Mouse (Mus musculus) common myeloid progenitor, adult 5-6 weeks (primary cell): ENCODE measurements around the gene Foxd2. TPM values are rescaled to one million over a fixed set of nuclear protein-coding genes. Genes with fewer than 3 reads are reported as not detected.

Source experiments
- ATAC-seq: replicated peaks from 2 replicates; pipeline ENCODE4 v1.8.0; 2016; ENCODE audit warnings: low read depth, mild to moderate bottlenecking, moderate TSS enrichment, inconsistent platforms; ENCODE audit not compliant: poor library complexity, severe bottlenecking
- total RNA-seq: library from RNA; stranded (forward); fragments of 200-1000, 187-1606 nt; gene quantifications from 2 replicates; pipeline ENCODE4 v1.2.3, GENCODE M21; 2017

Foxd2 gene
- total RNA-seq, result 0.09 and 1.3 TPM in 2 replicates

DNA sequence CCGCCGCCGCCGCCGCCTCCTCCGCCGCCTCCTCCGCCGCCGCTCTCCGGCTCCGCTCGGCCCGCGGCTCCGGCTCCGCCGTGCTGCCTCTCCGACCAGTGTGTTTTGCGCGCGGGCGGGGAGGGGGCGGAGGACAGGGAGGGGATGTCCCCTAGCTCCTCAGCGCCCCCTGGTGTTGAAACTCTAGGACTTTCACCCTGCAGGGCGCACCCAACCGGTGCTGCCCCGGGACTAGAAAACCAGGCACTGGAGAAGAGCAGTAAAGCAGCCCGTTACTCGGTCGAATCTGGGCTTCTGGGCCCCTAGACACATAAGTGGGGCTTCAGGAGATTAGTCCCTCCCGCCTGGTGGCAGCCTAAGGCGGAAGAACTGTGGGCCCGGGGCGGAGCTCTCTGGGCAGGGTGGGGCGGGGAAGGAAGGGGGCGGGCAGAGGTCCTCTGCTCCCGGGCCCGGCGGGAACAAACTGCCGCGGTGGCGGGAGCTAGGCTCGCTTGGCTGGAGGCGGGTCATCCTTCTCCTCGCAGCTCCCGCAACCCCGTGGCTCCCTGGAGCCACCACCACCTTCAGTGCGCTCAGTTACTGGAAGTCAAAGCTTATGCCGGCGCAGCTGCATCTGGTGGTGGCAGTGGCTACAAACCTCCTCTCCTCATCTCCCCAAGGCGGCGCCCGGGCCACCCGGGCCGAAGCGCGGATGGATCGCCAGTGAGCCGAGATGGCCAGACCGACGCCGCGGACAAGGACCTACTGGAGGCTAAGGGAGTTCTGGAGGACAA, at the start of gene Foxd2:
TSS of gene Foxd2 (minus strand) at position 45 of the 773 bp plus-strand sequence.
- ATAC-seq, result peak; percentile 72

- no peak for ATAC-seq
Observed at GRCm38 (mm10) chr4:114958231-114958630, 49.6 kb upstream of the Foxd2 start.

- no peak for ATAC-seq
Observed at GRCm38 (mm10) chr4:114957403-114957802, 48.7 kb upstream of the Foxd2 start.

GRCm38 (mm10) chr4:114953172-114953571, 44.5 kb upstream of the Foxd2 start:
- ATAC-seq, result no peak

- ATAC-seq, result no peak
Observed at GRCm38 (mm10) chr4:114947852-114948481, 39.3 kb upstream of the Foxd2 start.

GRCm38 (mm10) chr4:114947395-114947794, 38.7 kb upstream of the Foxd2 start:
- peak; percentile 99 for ATAC-seq

DNA sequence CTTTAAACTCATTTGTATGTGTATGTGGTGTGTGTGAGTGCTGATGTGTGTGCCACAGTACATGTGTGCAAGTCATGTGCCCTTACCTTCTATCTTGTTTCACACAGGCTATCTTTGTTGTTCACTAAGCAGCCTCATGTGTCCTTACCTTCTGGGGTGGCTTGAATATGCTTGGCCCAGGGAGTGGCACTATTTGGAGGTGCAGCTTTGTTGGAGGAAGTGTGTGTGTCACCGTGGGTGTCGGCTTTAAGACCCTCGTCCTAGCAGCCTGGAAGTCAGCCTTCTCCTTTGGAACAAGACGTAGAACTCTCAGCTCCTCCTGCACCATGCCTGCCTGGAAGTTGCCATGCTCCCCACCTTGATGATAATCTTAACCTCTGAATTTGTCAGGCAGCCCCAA, 37.7 kb upstream of the Foxd2 start:
- no peak for ATAC-seq

- ATAC-seq, result no peak
Observed at GRCm38 (mm10) chr4:114945021-114945420, 36.3 kb upstream of the Foxd2 start.

GRCm38 (mm10) chr4:114942583-114942982, 33.9 kb upstream of the Foxd2 start:
- no peak for ATAC-seq

DNA sequence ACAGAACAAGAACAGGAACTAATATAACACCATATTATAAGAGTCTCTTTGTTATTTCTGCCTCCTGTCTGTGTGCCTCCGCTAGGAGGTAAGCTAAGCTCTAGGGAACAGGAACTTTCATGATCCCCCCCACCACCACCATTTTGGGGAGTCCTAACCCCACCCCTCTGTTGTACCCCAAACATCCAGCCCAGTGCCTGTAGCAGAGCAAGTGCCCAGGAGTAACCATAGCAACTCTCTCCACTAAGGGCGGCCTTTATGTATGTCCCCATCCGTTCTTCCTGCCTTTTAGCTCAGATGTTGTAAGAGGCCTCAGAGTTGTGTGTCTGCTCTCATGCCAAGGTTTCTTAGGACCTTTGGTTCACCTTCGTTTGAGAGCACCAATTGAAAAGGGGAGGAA, 33.4 kb upstream of the Foxd2 start:
- ATAC-seq, result peak; percentile 51

- ATAC-seq, result no peak
Observed at GRCm38 (mm10) chr4:114941311-114941710, 32.6 kb upstream of the Foxd2 start.

DNA sequence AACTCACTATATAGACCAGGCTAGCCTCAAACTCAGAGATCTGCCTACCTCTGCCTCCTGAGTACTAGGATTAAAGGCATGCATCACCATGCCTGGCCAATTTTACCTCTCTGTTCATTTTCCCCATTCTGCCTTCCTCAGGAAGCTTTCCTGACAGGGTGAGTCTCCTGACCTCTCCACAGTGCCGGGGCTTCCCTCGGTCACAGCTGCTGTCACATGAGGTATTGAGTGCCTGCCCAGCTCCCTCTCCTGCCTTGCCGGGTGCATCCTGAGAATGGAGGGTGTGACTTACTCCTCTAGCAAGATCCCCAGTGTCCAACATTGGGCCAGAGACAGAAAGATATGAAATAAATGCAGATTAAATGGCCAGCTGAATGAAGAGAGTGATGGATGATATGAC, 29.6 kb upstream of the Foxd2 start:
- ATAC-seq, result no peak

GRCm38 (mm10) chr4:114937459-114938047, 28.9 kb upstream of the Foxd2 start:
- ATAC-seq, result no peak

GRCm38 (mm10) chr4:114934188-114934587, 25.5 kb upstream of the Foxd2 start:
- ATAC-seq, result peak; percentile 84

- no peak for ATAC-seq
Observed at GRCm38 (mm10) chr4:114932747-114933146, 24.1 kb upstream of the Foxd2 start.

GRCm38 (mm10) chr4:114929155-114929554, 20.5 kb upstream of the Foxd2 start:
- ATAC-seq, result no peak

- no peak for ATAC-seq
Observed at GRCm38 (mm10) chr4:114925917-114926312, 17.2 kb upstream of the Foxd2 start, which contains the start of gene Foxe3. Gene Foxe3 (minus strand): TSS chr4:114926013.

- ATAC-seq, result peak; percentile 49
Observed at GRCm38 (mm10) chr4:114924971-114925916, 16.6 kb upstream of the Foxd2 start.

DNA sequence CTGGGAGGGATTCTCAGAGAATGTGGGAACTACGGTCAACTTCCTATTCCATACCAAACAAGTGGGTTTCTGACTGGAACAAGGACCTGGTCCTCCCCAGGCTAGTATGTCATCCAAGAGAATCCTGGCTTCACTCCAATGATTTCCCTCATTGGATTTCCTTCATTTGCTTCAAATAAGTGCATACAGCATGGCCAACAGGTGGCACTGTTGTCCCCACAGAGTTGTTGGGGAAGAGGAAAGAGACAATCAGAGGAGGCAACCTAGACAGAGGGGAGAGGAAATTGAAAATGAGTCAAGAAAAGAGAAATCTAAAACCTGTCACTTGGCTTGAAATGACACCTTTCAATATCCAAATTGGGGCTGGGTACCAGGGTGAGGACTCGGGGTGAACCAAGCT, 8.4 kb upstream of the Foxd2 start:
- ATAC-seq, result peak; percentile 82

DNA sequence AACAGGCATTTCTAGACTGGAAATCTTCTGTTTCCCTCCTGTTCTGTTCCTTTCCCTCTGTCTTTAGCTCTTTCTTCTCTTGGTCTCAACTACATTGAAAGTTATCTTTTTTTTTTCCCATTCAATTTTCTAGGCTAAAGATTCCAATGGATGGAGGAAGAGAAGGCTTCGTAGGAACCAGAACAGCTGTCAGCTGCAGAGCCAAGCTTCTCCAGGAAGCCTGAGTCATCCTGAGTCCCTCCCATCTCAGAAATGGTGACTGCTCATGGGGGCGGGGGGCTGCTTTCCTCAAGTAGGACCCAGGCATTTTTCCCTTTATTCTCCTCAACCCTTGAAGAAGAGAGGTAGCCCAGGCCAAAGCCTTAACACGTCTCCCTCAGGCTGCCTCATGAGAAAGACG, 7.4 kb upstream of the Foxd2 start:
- ATAC-seq, result no peak
